Mouse (Mus musculus) embryo, embryonic 11 days (tissue): ENCODE data around the gene Armc6.
"Not testable (repeated sequence)": the region's sequence is repeated elsewhere in the genome, so short reads cannot be mapped to it uniquely, and the experiment has no call there.

ENCODE experiments used
- DNase-seq: peaks from one replicate; pipeline ENCODE4 v3.0.0-alpha.2; 2015

Gene Armc6

DNA sequence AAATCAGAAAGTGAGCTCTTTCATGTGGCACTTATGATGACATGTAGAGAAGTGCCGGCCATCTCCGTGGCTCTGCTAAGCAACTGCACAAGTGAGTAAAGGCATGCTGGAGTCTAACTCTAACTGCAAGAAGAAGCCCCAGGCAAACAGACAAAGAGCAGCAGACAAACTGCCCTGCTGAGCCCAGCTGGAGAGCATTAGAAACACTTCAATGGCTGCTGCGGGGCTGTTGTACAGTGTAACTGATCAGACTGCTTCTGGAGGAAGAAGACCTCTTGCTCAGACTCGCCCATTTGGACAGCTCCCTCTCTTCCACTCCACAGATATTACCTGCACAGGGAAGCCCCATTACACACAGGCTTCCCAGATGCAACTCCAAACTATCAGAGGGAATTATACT, 6.3 kb downstream of the Armc6 start:
- no peak for DNase-seq

DNA sequence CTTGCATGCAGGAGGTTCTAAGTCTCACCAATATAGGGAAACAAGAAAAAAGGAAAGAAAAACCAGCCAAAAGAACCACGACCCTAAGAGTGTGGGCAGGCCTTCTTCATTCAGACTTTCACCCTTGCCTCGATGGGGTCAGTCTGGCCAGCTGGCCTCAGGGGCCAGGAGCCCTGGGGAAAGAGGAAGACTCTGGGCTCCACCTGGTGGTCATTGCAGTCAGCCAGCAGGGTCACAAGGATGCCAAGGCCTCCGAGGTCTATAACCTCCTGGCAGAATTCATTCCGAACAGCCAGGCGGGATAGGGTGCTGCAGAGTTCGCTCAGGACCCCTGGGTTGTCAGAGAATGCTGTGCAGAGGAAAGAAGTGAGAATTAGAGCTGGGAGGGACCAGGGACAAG, 10.9 kb downstream of the Armc6 start:
- DNase-seq, result peak; percentile 52

DNA sequence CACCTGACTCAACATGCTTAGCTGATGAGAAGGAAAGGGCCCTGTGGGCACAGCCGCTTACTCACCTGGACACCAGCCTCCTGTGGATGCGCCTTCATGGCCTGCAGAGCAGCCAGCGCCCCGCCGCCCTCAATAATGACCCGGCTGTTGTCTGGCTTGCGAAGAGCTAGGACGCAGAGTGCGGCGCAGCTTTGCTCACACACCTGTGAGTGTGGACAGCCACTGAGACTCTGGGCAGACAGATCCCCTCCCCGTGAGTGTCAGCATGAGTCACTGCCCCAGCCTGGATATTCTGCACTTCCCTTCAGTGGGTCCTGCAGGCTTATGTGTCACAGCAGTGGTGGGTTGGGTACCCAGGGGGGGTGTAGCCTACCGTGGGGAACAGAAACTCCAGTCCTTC, 12.2 kb downstream of the Armc6 start:
- DNase-seq, result no peak

DNA sequence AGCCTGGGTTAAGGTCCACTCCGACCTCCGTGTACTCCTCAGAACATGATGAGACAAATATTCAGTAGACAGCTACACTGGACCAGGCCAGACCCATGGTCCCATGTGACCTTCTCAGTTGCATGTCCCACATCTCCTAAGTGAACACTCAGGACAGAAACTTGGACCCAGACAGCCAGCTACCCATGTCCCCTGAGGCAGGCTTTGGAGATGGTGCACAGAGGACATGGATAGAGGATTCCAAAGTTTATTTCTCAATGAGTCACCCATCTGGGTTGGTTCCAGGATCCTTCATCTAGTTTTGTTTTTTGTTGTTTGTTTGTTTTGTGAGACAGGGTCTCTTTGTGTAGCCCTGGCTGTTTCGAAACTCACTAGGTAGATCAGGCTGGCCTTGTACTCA, 13.4 kb downstream of the Armc6 start:
- DNase-seq, result no peak

DNA sequence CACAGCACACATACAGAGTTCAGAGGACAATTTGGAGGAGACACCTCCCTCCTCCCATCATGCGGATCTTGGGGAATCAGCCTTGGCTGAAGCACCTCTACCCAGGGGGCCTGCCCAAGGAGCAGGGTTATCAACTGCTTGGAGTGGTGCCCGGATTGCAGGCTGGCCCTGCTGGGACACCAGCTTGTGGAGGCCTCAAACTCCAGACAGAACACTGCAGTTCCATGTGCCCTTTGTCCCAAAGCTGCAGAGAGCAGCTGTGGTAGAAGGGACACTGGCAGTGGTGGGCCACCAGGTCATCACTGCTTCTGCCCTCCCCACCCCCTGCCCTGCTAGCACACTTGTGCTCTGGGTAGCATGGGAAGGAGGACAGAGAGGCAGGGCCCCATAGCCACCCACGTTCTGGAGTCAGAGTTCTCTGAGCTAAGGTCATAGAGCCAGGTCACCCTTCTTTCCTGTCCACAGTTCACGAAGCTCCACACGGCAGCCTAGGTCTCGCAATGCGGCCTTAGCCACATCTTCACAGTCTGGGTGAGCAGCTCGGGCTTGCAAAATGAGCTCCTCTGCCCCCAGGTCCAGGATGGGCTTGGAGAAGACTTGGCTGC, 13.9 kb downstream of the Armc6 start:
- DNase-seq, result no peak

DNA sequence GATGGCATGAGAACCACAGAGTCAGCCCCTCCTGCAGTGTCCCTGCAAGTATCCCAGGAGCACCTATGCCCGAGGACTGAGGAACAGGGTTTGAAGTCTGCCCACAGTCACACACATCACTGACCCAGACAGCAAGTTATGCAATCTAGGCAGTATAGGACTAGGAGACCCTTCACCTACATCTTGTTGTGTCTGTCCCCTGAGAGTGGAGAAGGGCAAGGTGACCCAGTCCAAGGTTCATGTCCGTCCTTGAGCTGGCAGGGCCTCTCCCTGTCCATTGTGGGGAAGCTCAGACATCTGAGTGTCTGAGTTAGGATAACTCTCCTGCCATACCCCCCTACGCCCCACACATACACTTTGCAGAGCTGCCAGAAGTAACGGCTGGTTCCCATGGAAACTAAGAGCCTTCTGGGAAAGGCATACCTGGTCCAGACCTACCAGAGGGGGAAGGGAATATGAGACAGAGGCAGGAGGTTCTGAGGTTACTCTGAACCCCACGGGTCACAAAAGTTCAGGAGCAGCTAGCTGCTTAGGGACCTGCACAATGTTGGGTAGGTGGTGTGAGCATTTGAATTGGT, 15.1 kb downstream of the Armc6 start:
- no peak for DNase-seq

DNA sequence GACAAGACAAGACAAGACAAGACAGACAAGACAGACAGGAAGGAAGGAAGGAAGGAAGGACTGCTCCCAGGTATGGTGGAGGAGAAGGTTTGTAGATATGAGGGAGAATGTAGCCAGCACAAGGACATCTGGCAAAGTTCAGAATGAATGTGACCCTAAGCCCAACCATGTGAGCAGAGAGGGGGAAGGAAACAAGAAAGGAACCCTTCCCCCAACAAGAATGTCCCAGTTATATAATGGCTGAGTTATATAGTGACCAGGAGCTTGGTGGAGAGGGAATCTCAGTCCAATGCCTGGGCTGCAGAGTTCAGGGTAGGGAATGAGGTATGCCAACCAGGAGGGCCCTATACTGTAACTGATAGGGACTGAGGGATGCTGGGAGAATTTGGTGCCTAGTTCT, 16.8 kb downstream of the Armc6 start:
- no peak for DNase-seq

DNA sequence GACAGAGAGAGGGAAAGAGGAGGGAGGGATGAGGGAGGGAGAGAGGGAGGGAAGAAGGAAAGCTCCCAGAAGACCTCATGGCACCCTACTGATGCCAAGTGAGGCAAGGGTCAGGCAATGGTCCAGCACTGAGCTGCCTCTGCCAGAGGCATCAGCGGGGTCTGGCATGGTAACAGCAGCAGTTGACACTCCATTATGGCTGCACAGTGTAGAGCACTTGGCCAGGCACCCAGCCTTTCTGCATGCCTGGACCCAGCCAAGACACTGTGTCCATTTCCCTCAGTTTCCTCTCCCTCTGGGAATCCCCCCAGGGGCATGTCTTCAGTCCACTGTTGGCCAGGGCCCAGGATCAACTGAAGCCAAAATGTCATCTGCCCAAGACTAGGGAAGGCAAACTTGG, 17.7 kb downstream of the Armc6 start:
- DNase-seq, result no peak

DNA sequence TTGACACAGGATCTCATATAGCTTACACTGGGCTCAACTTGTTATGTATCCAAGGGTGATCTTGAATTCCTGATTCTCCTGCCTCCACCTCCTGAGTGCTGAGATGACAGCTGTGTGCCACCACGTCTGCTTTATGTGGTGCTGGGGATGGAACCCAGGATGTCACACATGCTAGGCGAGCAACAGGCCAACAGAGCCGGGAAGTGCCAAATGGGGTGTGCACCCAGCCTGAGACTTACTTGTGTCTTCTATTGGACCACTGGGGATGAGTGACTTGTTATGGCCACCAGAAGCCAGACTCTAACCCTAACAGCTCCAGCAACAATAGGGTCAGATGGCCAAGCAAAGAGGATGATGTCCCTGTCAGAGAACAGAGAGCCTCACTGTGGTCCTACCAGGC, 18.1 kb downstream of the Armc6 start:
- not testable (repeated sequence) for DNase-seq

DNA sequence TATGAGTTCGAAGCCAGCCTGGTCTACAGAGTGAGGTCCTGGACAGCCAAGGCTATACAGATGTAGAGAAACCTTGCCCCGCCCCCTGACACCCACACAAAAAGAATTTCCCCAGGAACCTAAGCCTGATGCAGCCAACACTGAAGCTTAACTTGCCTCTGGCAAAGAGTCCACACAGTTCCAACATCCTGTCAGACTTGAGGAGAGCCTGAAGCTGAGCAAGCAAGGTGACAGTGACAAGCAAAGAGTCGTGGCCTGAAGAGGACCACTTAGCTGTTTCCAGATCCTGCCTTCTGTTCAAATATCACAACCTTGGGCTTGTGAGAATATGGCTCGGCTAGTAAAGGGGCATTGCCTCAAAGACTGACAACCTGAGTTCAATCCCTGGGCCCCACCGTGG, 19.2 kb downstream of the Armc6 start:
- DNase-seq, result no peak

DNA sequence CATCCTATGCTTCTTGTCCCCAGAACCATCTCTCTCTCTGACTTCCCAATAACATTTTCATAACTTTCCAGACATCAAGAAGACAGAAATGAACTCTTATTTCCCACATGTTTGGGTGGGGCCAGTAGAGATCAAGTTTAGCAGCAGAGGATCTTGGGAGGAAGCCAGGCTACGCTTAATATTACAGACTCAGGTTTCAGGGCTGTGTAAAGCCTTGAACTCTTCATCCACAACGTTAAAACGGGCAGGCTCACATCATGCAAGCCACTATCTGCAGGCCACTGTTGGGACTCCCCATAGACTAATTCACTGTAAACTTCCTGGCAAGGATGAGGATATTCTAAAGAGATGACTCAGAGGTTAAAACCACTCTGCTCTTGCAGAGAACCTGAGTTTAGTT, 19.9 kb downstream of the Armc6 start:
- DNase-seq, result no peak

DNA sequence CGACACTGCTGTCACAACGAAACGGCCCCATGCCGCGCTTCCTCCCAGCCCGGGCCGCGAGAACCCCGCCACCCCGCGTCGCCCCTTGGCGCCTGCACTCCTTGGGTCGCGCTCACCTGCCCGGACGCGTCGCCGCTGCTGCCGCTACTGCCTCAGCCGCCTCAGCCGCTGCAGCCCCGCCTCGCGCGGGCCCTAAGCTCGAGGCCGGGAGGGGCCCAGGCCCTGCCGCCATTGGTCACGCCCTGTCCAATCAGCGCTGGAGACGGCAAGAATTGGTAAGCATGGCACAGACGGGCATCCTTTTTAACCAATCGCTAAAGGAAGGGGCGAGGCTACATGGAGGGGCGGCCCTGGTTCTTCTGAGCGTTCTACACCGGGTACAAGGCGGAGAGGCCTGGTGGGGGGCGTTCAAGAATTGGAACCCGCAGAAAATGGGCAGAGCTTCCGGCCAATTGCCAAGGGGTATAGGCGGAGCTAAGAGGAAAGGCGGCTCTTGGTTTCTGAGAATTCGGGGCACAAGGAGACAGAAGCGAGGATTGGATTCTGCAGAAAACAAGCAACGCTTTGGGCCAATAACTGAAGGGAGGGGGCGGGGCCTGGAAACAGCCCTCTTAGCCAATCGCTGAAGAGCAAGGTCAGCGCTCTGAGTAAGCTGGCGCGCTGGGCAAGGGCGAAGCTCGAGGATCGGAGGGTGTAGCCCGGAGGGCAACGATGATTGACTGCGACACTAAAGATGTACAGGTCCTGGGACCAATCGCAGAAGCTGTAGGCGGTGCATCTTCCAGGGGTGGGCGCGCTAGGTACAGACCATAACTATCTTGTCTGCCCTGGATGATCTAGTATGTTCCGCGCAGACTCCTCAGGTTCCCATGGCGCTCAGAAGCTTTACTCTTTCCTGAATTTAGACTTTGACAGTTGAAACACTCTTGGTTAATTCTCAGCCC, 21.9 kb downstream of the Armc6 start, which contains the start of gene Slc25a42:
Slc25a42 (minus strand) TSS at position 194 of the 944 bp plus-strand sequence.
- DNase-seq, result peak; percentile 99

DNA sequence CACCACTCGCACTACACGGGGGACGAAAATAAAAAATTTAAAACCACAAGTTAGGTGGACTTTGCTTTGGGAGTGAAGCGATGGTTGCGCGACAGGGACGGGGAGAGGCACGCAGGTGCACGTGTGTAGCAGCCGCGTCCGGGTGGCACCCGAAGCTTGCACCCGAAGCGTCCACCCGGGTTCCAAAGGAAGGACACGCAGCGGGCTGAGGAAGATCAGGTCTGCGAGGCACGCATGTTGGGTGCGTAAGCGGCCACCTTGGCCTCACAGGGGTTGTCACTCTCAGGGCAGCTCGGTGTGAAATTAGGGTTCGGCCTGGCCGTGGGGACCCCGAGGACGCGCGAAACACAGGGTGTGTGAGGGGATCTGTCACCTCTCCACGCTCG, 22.5 kb downstream of the Armc6 start:
- DNase-seq, result peak; percentile 30

DNA sequence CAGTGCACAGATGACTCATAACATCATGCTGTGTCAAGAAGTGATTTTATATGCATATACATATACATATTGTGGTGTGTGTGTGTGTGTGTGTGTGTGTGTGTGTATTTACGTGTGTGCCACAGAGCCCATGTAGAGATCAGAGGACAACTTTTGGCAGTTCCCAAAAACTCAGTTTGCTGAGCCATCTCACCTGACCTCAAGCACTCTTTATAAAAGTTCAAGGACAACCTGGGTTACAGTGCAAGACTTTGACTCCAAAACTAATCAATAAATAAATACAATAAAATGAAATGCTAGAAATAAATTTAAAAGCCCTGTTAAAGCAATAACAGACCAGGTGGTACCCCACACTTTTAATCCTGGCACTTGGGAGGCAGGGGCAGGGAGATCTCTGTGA, 23.0 kb downstream of the Armc6 start:
- DNase-seq, result no peak

DNA sequence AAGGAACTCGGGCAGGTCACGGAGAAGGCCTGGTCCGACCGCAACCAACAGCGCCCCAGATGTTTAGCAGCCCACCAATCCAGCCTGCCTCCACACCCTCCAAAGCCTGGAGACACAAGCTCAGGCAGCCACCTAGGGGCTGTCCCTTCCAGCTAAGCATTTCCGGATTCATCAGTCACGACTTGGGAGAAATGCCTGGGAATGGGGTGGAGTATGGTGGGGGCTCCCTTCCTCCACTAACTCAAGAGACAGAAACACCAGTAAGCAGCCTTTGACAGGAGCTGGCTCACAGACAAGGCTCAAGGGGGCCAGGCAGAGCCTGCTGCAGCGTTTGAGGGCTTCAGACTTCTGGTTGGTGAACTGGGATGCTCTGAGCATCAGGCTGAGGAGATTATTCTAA, 23.7 kb downstream of the Armc6 start:
- peak; percentile 23 for DNase-seq

DNA sequence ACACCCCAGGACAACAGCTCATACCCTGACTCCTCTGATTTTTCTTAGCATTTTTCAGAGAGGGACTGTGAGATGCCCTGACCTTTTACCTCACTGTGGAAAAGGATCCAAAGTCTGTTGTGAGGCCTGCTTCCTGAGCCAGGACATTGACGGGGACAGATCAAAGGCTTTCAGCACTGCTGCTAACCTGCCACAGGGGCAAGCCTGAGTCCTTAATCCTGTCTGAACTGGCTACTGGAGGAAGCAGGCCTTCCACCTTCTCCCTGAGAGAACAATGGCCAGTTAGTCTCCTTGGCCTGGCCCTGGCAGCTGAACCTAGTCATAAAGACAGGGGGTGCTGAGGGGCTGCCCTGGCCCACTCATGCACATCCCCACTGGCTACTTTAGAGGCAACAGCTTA, 26.1 kb downstream of the Armc6 start:
- no peak for DNase-seq

DNA sequence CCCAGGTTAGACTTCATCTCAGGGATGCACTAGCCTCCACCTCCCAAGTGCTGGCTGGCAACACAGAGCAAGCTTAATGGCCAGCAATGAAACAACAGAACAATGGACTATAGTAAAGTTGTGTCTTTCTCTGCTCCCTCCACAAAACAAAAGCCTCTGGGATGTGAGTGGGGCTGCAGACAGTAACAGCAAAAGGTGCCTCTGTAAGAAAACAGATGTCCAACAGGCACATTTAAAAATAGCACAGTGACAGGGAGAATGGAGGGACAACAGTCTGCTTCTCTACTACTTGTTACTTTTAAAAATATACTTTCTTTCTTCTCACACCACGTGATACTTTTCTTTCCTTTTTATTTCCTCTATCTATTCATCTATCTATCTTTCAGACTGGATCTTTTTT, 29.5 kb downstream of the Armc6 start:
- no peak for DNase-seq

DNA sequence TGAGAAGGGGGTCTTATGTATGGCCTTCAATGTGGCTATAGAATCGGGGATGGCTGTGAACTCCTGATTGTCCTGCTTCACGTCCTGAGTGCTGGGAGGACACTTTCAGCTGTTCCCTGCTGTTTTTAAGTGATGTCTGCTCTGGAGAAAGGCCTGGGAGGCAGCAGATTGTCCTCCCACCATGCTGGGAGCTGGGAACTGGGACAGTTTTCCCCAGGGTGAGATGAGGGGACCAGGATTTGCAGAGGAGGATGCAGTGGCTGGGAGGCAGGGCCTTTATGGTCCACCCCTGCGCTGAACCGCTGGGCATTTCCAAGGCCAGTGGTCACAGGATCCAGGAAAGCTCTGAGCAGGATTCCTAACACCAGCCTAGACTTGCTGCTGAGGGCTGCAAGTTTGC, 31.2 kb downstream of the Armc6 start:
- no peak for DNase-seq

DNA sequence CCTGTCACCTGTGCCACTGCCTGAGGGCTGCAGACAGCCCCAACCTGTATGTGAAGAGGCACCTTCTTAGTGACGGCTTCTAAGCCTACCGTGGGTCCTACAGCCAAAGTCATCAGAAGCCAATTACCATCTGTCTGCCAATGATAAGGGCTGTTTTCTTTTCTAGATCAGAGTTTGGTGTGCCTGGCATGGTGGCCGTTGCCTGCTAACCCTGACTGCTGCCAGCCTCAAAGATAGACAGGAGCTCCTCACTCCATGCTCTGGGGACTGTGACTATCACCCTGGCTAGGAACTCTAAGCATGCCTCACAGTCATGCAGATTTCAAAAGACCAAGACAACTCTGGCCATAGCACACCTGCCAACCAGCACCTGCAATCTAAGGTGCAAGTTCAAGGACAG, 32.8 kb downstream of the Armc6 start:
- DNase-seq, result no peak

DNA sequence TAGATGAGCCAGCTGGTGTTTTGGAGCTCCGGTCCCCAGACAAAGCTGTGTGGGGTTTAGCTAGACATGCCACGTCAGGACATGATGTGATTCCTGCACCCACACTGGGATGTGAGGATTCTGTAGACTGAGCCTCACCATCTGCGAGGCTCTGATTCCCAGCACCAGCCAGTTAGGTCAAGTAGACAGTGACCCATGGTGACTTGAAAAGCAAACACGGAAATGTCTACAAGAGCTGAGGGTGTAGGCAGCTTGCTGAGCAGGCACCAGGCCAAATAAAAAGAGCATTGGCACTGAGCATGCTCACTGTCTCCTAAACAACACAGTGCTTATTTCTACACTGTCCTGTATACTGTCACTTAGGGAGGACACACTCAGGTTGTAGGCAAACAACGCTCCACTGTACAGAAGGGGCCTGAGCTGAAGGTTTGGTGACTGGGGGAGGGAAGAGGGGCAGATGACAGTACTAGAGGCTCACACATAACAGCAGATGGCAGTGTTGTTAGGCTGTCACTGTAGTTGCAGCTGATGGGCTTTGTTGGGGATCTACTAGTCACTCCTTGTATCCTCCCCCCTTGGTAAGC, 34.1 kb downstream of the Armc6 start:
- no peak for DNase-seq

DNA sequence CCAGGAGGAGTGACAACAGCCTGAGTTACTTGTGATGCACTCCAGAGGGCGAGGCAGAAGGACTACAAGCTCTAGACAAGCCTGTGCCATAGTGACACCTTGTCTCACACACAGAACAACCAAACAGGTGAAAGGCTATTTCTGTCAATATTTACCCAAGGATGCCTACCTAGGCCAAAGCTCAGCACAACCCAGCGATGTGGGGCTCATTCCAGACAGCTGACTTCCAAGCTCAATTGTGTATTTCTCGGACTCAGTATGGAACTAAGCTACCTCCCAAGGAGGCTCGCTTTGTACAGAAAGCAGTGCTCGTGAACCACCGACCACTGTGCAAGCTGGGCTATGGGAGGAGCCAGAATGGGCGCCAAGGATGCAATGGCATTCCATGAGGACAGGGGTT, 36.7 kb downstream of the Armc6 start:
- no peak for DNase-seq

DNA sequence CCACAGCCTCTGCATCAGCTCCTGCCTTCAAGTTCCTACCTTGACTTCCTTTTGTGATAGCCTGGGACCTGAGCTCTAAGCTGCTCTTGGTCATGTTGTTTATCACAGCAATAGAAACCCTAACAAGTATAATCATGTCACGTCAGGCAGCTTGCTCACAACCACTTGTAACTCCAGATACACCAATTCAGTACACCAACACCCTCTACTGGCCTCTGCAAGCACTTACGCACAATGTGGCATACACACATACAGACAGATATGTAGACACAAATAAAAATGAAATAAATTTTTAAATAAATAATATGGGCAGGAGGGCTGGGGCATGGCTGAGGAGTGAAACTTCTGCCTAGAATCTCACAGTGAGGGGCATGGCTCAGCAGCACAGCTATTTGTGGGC, 38.5 kb downstream of the Armc6 start:
- no peak for DNase-seq

DNA sequence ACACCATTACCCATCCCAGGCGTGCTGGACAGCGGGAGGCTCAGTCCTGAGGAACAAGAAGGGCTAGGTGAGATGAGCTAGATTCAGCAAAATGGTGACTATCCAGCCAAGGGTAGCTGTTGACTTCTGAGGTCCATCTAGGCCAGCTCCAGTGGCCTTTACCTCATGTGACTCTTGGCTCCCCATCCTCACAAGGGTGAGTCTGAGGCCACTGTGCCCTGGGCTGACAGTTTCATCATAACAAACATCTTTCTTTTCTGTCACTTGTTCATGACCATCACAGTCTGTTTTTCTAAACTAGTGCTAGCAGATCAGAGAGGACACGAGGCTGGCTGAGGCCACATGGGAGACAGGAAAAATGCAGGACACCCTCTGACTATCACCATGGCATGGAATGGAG, 40.1 kb downstream of the Armc6 start:
- DNase-seq, result no peak

DNA sequence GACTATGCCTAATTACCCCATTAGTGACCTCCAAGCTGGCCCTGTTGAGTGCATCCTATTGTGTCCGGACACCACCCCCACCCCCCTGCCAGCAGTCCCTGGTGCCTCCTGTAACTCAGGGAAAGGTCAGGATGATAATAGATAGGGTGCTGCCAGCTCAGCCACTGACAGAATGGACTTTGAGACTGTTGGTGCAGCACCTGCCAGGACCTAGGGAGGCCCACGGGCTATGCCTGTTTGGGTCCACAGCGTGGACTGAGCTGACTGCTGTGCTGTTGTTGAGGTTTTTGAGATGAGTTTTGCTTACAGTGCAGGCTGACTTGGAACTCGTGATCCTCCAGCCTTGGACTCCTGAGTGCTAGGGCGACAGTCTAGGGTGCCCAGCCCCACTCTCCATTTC, 41.0 kb downstream of the Armc6 start:
- DNase-seq, result no peak
